Mouse (Mus musculus) brain, embryonic 14.5 days (tissue): ENCODE data around the gene Hes7. TPM values are rescaled to one million over a fixed set of nuclear protein-coding genes. Genes with fewer than 3 reads are reported as not detected.

Experiments
- DNase-seq: peaks from one replicate; pipeline ENCODE4 v3.0.0-alpha.2; 2011; ENCODE audit warnings: low read depth
- CTCF ChIP-seq: fragments of 200-500 bp; IDR thresholded peaks from 2 replicates; pipeline ENCODE4 v1.5.1; 2012; ENCODE audit warnings: inconsistent platforms, mild to moderate bottlenecking, moderate library complexity, borderline replicate concordance; ENCODE audit not compliant: insufficient read depth, insufficient read length; ENCODE audit errors: extremely low read depth
- POLR2A ChIP-seq: fragments of 200-500 bp; IDR thresholded peaks from 2 replicates; pipeline ENCODE4 v1.6.1; 2012; ENCODE audit warnings: mild to moderate bottlenecking, inconsistent platforms, borderline replicate concordance; ENCODE audit not compliant: poor library complexity, insufficient read depth, insufficient read length, severe bottlenecking; ENCODE audit errors: extremely low read depth
- polyA plus RNA-seq: library from polyadenylated mRNA; depleted of rRNA; stranded (reverse); fragments of >200 nt; gene quantifications from 2 replicates; pipeline ENCODE4 v1.2.3, GENCODE M21; 2012

The Hes7 gene
- polyA plus RNA-seq, 1 experiment: 0.45 TPM

GRCm38 (mm10) chr11:69077316-69077715, 42.9 kb upstream of the Hes7 start:
- DNase-seq: no peak
- TF ChIP-seq POLR2A: no peak
- no peak for TF ChIP-seq CTCF

- DNase-seq: no peak
- TF ChIP-seq POLR2A (no peak), CTCF (no peak)
These were observed 42.2 kb upstream of the Hes7 start for GRCm38 (mm10) chr11:69078041-69078440.

- DNase-seq: no peak
- TF ChIP-seq CTCF (no peak), POLR2A (no peak)
These were observed 41.3 kb upstream of the Hes7 start for GRCm38 (mm10) chr11:69078805-69079438.

GRCm38 (mm10) chr11:69080102-69080854, 39.9 kb upstream of the Hes7 start:
- no peak for DNase-seq
- TF ChIP-seq CTCF: no peak

DNA sequence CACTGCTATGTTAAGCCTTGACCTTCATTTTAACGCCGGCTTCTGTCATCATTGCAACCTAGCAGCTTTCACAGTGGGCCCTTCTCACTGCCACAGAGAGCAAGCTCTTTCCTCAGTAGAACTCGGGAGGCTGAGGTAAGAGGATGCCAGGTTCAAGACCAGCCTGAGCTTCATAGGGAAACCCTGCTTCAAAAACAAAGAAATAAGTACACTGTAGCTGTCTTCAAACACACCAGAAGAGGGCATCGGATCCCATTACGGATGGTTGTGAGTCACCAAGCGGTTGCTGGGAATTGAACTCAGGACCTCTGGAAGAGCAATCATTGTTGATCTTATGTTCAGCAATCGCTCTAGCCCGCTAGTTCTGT, 39.4 kb upstream of the Hes7 start:
- TF ChIP-seq CTCF: no peak
- no peak for TF ChIP-seq POLR2A
- no peak for DNase-seq

GRCm38 (mm10) chr11:69081613-69082012, 38.6 kb upstream of the Hes7 start:
- DNase-seq: no peak
- TF ChIP-seq POLR2A (no peak), CTCF (no peak)

- no peak for DNase-seq
- TF ChIP-seq POLR2A (no peak), CTCF (no peak)
These were observed 34.6 kb upstream of the Hes7 start for GRCm38 (mm10) chr11:69085608-69086007.

- TF ChIP-seq CTCF (no peak), POLR2A (no peak)
- DNase-seq: no peak
These were observed 33.8 kb upstream of the Hes7 start for GRCm38 (mm10) chr11:69086390-69086789.

GRCm38 (mm10) chr11:69087082-69087481, 33.1 kb upstream of the Hes7 start:
- no peak for TF ChIP-seq POLR2A
- no peak for TF ChIP-seq CTCF
- DNase-seq: peak; percentile 4

DNA sequence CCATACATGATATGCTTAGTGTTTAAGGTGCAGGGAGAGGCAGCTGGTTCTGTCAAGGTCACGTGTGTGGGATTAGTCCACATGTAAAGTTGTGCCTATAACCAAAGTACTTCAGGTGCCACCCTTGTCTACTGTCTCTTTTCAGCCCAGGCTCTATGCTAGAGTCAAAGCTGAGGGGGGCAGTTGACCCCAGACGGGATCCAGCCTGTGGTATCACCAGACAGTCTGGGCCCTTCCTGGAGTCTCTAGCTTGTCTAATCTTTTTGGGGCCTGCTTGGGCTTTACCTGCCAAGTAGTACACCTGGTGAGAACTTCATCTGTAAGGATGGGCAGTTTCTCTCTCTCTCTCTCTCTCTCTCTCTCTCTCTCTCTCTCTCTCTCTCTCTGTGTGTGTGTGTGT, 32.6 kb upstream of the Hes7 start:
- no peak for TF ChIP-seq CTCF
- DNase-seq: peak; percentile 1

- TF ChIP-seq POLR2A: peak; percentile 73
- TF ChIP-seq CTCF: no peak
- DNase-seq: peak; percentile 97
These were observed 31.9 kb upstream of the Hes7 start, which contains the start of gene Vamp2 for GRCm38 (mm10) chr11:69088103-69088855. Vamp2 (plus strand) TSS chr11:69088490.
